Mouse (Mus musculus): ENCODE measurements around the gene Rnf213.

Rnf213 gene

GRCm38 (mm10) chr11:119435880-119436872 is 43.3 kb downstream of the Rnf213 start:
- no peak for DNase-seq (ENCODE audit: low spot score)

DNA sequence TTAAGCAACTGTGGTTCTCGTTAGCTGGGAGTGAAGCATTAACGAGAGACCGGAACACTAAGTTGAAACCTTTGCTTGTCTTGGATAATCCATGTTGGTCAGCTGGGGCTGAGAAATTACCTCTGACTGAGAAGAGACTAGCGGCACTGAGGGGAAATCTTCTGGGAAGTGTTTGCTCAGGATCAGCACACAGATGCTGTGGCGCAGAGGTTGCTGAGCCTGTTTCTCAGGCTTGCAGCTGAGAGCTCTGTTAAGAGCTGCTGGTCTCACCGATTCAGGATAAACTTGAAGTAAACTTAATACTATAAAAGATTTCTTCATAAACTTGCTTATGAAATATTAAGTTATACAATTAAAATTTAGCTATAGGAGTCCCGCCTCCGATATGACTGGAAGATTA is 45.9 kb downstream of the Rnf213 start:
- peak; percentile 12 for DNase-seq (ENCODE audit: low spot score)

- no peak for DNase-seq (ENCODE audit: low spot score)
Observed at GRCm38 (mm10) chr11:119442199-119442598, 49.3 kb downstream of the Rnf213 start.

GRCm38 (mm10) chr11:119443442-119443841 is 50.5 kb downstream of the Rnf213 start:
- no peak for DNase-seq (ENCODE audit: low spot score)

GRCm38 (mm10) chr11:119456097-119456496 is 63.2 kb downstream of the Rnf213 start:
- DNase-seq (ENCODE audit: low spot score): no peak

DNA sequence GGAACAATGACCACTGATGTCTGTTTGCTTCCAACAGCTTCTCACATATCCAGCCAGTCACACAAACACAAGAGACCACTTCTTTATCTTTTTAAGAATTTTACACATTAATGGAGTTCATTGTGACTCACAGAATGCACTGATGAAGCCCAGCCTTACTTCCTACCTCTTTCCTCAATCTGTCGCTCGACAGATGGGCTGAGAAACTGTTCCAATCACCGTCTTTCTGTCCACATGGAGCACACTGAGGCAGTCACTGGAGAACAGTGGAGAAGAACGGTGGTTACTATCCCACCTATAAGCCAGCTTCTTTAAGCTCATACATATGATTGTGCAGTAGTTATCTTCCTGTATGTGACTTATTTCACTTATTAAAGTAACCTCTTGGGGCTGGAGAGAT is 85.0 kb downstream of the Rnf213 start:
- no peak for DNase-seq (ENCODE audit: low spot score)

DNA sequence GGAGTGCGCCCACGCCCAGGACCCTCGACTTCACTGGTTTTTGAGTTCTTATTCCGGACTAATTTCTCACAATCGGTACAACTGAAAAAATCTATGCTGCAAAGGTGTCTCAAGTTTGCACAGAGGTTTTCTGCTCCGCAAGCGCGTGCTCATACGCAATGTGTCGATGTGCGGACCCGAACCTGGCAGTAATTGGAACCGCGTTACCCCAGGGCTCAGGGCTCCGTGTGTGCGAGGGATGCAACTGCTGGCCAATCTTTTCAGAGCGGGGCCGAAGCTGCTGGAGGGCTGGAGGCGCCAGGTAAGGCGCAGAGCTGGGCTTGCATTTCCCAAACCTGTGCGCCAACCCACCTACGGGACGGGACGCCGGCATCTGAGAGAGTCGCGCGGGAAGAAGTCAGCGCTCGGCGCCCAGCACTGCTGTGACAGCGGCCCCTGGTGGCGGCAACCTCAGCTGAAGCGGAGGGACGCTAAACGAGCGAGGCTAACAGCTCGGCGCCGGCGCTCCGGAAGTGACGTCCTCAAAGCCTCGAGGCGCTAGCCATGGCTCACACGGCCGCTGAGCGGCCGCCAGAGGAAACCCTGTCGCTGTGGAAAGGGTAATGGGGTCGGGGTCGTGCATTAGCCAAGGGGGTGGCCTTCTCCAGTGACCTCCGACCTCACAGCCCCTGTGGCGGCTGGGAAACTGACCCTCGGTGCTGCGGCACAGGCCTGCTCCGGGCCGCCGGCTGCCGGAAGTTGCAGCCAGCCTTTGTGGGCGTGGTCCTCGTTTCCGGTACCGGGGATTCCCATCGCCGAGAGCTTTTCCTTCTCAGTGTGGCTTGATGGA is 98.2 kb downstream of the Rnf213 start, which contains the start of gene Endov:
TSS of gene Endov (plus strand) at position 487 of the 829 bp plus-strand sequence.
- DNase-seq (ENCODE audit: low spot score): peak; percentile 99

DNA sequence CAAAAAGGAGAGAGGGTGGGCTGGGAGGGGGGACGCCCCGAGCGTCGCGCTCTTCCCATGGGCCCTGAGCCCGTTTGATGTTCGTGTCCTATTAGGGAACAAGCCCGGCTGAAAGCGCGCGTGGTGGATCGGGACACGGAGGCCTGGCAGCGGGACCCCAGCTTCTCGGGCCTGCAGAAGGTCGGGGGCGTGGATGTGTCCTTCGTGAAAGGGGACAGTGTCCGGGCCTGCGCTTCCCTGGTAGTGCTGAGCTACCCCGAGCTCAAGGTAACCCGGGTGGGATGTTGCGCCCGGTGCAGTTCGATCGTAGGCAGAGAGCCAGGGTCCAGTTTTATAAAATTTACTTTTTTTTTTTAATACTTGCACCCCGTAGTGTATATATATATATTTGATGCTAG is 98.8 kb downstream of the Rnf213 start:
- peak; percentile 20 for DNase-seq (ENCODE audit: low spot score)

DNA sequence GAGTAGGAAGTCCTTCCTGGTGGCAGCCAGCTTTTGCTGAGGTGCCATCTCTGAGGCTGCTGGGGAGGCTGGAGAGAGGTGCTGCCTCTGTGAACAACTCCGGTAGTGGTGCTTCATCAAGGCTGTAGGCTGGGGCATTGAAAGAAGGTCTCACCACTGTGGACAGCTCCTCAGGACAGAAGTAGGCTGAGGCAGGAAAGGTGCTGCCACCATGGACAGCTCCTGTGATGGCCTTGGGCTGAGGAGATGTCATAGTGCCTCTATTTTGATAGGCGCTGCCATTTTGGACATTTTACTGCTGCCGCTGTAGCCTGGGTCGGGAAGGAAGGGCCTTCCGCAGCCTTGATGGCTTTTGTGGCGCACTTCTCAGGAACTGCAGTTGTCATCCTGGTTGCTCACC is 99.9 kb downstream of the Rnf213 start:
- no peak for DNase-seq (ENCODE audit: low spot score)

DNA sequence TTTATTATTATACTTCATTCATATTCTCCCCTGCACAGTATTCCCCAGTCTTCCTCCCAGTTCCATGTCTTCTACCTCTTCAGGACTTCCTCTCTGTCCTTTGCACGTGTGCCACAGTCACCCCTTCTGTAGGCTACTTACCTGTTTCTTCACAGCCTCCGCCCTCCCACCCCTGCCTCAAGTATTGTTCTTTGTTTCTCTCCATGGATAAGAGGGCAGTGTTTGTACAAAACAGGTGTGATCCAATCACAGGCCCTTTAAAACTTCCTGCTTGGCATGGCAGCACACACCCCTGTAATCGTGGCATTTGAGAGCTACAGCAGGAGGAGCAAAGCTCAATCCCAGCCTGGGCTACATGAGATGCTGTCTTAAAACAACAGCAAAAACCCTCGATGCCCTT is 100.6 kb downstream of the Rnf213 start:
- DNase-seq (ENCODE audit: low spot score): no peak

DNA sequence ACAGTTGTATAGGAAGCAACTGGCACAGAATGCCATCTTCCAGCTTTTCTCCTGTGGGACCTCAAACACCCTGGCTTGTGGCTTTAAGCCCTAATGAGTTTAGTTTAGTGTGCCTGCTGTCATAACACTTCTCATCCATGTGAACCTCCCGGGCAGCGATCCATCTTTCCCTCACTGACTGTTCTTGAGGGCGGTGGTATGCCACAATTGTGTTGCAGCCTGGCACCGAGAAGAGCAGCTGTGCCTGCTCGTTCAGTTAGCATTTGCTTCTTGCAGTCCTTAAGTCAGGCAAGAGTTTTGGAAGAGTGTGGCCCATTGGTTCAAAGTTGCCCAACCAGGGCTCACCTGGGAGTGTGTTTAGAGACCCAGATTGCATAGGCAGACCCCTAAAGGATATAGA is 103.2 kb downstream of the Rnf213 start:
- DNase-seq (ENCODE audit: low spot score): no peak

DNA sequence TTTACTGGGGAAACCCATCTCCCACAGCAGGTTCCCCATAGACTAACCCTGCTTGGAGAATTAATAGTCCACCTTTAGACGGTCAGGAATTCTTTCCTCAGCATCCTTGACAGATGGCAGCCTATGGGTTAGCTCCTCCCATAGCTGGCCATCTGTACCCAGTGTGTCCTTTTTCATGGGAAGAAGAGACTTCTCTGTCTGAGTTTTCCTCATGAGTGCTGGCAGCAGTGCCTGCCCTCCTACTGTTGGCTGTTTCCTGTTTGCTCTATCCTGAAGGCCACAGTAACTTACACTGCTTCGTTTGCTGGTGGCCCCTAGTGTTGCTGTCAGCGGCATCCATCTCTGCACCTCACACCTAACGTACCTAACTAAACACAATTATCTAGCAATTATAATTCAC is 104.6 kb downstream of the Rnf213 start:
- DNase-seq (ENCODE audit: low spot score): no peak

GRCm38 (mm10) chr11:119499297-119499696 is 106.4 kb downstream of the Rnf213 start:
- DNase-seq (ENCODE audit: low spot score): no peak

DNA sequence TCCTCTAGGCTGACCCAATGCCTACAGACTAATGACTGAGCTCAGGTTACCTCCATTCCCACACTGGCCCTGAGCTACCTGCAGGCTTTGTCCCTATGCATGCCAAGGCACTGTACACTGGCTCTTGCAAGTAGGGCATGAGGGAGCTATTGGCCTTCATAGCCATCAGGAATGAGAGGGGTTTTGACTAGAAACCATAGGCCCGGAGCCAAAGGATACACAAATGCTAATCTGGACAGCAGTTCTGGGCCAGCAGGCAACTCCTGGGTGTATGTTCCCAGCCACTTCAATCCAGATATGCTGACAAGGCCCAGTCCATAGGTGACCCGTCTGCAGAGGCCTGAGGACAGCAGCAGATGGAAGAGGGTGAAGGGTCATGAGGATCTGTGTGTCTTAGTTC is 107.1 kb downstream of the Rnf213 start:
- no peak for DNase-seq (ENCODE audit: low spot score)

DNA sequence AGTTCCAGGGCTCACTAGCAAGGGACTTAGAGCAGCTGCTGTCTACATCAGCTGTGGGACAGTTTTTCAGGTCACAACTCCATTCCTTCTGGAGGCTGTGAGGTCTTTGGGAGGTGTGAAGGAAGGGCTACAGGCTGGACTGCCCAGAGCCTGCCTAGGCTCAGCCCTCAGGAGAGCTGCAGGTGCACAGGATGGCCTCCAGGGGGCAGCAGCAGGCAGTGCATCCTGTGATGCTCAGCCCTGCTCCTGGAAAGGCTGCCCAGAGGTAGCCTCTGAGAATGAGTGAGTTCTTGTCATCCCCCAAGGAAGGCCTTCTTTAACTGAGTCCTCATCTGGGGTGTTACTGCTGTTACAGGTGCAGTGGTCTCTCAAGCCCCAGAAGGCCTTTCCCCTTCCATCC is 110.8 kb downstream of the Rnf213 start:
- DNase-seq (ENCODE audit: low spot score): peak; percentile 71

GRCm38 (mm10) chr11:119506386-119506785 is 113.5 kb downstream of the Rnf213 start:
- no peak for DNase-seq (ENCODE audit: low spot score)

DNA sequence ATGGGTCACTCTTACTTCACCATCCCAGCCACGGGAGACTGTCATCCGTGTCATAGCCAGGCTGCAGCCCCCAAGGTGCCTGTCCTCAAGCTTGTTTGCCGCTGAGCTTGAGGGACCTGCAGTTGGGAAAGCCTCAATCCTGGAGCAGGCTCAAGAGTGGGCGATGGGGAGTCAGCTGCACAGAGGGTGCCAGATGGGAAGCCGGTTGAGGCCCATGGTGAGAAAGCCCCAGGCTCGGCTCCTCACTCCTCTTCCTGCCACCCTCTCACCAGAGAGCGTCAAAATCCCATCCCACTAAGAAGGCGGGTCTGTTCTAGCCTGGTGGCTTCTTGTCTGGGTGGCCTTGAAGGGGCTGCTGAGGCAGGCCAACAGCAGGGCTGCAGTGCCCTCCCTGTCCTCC is 114.9 kb downstream of the Rnf213 start:
- no peak for DNase-seq (ENCODE audit: low spot score)

GRCm38 (mm10) chr11:119509165-119509776 is 116.4 kb downstream of the Rnf213 start:
- no peak for DNase-seq (ENCODE audit: low spot score)

DNA sequence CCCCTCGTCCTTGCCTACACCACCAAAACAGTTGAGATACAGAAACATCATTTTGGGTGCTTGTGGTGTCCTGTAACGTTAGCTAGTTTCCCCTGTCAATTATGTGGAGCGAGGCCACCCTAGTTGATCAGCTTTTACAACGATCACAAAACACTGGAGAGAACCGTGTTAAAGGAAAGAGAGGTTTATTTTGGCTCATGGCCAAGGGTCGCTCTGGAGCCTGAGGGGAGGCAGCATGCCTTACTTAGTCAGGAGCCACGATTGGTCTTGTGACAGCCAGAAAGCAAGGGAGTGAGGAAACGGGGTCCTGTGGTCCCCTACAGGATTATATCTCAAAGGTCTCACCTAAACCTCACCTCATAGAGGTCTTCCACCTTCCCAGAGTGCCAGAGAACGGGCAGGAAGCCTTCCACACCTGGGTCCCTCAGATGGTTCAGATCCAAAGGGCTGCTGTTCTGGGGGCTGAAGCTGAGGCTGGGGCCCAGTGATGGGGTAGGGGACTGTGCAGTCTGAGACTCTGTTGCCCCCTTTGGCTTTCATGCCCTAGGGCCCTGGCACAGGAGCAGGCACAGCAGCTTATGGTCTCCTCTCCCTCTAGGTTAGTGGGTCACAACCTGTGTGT is 120.2 kb downstream of the Rnf213 start:
- no peak for DNase-seq (ENCODE audit: low spot score)

DNA sequence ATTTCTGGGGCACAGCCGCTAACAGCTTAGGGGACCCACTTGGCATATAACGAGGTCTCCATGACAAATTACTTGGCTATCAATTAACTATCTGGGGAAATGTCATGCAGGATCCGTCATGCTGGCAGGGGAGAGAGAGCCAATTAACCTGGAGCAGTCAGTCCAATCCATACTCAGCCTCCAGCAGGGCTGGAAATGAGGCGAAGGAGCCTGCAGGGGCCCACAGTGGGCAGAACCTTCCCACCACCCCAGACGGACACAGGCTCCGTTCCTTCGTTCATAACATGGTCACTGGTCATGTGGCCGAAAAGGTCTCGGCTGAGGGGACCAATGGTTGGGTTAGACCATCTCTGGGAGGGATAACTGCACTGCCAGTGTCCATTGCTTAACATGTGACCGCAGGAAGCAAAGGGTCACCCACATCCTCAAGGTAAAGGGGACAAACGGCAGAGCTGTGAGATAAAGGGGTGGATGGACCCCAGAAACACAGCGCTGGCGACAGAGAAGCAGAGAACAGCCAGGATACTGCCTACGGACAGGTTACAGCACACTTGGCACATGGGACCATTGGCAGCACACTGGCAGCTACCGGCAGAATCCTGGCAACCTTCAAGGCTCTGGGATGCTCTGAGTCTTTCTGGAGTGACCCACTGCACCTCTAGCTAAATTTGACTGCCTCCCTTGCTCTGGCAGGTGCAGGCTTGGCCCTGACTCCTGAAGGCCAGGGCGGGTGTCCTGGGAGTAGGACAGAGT is 121.4 kb downstream of the Rnf213 start:
- no peak for DNase-seq (ENCODE audit: low spot score)

- no peak for DNase-seq (ENCODE audit: low spot score)
Observed at GRCm38 (mm10) chr11:119514967-119515636, 122.2 kb downstream of the Rnf213 start.
